Mouse (Mus musculus): ENCODE data around the gene Arhgap18.

GRCm38 (mm10) chr10:26776443-26776842, 23.2 kb downstream of the Arhgap18 start:
- TF ChIP-seq CTCF (IDR thresholded peaks at IDR 0.05; ENCODE audit: low read depth) = no peak
- TF ChIP-seq EP300 (IDR thresholded peaks at IDR 0.05; ENCODE audit: low read depth) = no peak
